Mouse (Mus musculus): ENCODE data around the gene Set.

DNA sequence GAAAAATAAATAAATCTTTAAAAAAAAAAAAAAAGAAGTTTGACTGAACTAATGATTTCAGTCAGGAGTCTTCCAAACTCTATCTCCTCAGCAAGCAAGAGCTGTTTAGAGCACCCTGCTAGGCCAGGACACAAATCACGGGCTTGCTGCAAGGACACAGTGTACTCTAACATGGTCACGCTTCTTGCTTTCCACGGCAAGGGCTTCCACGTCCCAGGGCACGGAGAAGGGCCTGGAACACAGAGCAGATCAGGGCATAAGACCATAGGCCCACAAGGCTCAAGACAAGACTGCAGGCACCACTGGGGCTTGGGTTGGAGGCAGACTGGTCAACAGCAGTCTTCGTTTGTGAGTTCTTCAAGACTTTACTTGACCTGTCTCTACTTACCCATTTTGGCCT, 10.1 kb upstream of the Set start:
- TF ChIP-seq CTCF (IDR thresholded peaks at IDR 0.05; ENCODE audit: insufficient read depth, low read length) = no peak
- TF ChIP-seq POLR2A (IDR thresholded peaks at IDR 0.05; ENCODE audit: borderline replicate concordance, extremely low read depth, low read depth, low read length) = no peak

All from lung, adult 2 months (tissue).